Mouse (Mus musculus) neutrophil, adult 5-6 weeks (primary cell): ENCODE measurements around the gene Spaar. TPM values are rescaled to one million over a fixed set of nuclear protein-coding genes. Genes with fewer than 3 reads are reported as not detected.
A peak's percentile ranks its signal among the peaks of the same experiment; 100 is the strongest.

ENCODE experiments used
- ATAC-seq: fragments of 151-379, 151-347 bp; 2 replicates; pipeline ENCODE4 v1.8.0; 2017; ENCODE audit warnings: mild to moderate bottlenecking, moderate TSS enrichment; ENCODE audit not compliant: insufficient number of reproducible peaks, poor library complexity, low FRiP score, severe bottlenecking; ENCODE audit errors: extremely low read depth
- total RNA-seq: library from RNA; stranded (forward); fragments of 200-1000 nt; gene quantifications from 2 replicates; pipeline ENCODE4 v1.2.3, GENCODE M21; 2017

Gene Spaar
- total RNA-seq = not detected in 2 replicates

- ATAC-seq = no peak
These were observed at the start of gene Spaar for GRCm38 (mm10) chr4:43729794-43730550. Gene Spaar, plus strand, starts transcription at chr4:43730034.

GRCm38 (mm10) chr4:43690021-43690420 lies 39.8 kb upstream of the Spaar start:
- no peak for ATAC-seq

GRCm38 (mm10) chr4:43691026-43691425 lies 38.8 kb upstream of the Spaar start:
- no peak for ATAC-seq

- ATAC-seq = no peak
These were observed 36.0 kb upstream of the Spaar start for GRCm38 (mm10) chr4:43693806-43694241.

- no peak for ATAC-seq
These were observed 35.2 kb upstream of the Spaar start for GRCm38 (mm10) chr4:43694439-43695248.

- no peak for ATAC-seq
These were observed 34.6 kb upstream of the Spaar start for GRCm38 (mm10) chr4:43695249-43695671.

- ATAC-seq = no peak
These were observed 33.3 kb upstream of the Spaar start for GRCm38 (mm10) chr4:43696561-43696960.

- ATAC-seq = no peak
These were observed 29.1 kb upstream of the Spaar start, which contains the start of gene Olfr70 for GRCm38 (mm10) chr4:43700707-43701106. Gene Olfr70, minus strand, starts transcription at chr4:43700807.

GRCm38 (mm10) chr4:43703439-43703838 lies 26.4 kb upstream of the Spaar start:
- no peak for ATAC-seq

GRCm38 (mm10) chr4:43703851-43704250 lies 26.0 kb upstream of the Spaar start:
- ATAC-seq = no peak

GRCm38 (mm10) chr4:43705991-43706390 lies 23.8 kb upstream of the Spaar start:
- no peak for ATAC-seq

GRCm38 (mm10) chr4:43709869-43710268 lies 20.0 kb upstream of the Spaar start, which contains the start of gene Olfr71:
Gene Olfr71, minus strand, starts transcription at chr4:43710255.
- ATAC-seq = no peak

GRCm38 (mm10) chr4:43711821-43712220 lies 18.0 kb upstream of the Spaar start:
- ATAC-seq = peak; percentile 33; the same call in 1 of the 2 replicates

GRCm38 (mm10) chr4:43713652-43714219 lies 16.1 kb upstream of the Spaar start:
- ATAC-seq = no peak

GRCm38 (mm10) chr4:43720491-43721228 lies 9.2 kb upstream of the Spaar start:
- ATAC-seq = no peak

- ATAC-seq = no peak
These were observed 7.6 kb upstream of the Spaar start for GRCm38 (mm10) chr4:43722191-43722590.

- no peak for ATAC-seq
These were observed 5.1 kb upstream of the Spaar start for GRCm38 (mm10) chr4:43724764-43725163.

- ATAC-seq = no peak
These were observed 3.4 kb upstream of the Spaar start for GRCm38 (mm10) chr4:43726228-43726993.
